Mouse (Mus musculus): Measurements from ENCODE around the gene Sfrp4. TPM values are rescaled to one million over a fixed set of nuclear protein-coding genes. Genes with fewer than 3 reads are reported as not detected.

The Sfrp4 gene
- polyA plus RNA-seq, 1 experiment from 2014 or later, result 6.8 TPM

DNA sequence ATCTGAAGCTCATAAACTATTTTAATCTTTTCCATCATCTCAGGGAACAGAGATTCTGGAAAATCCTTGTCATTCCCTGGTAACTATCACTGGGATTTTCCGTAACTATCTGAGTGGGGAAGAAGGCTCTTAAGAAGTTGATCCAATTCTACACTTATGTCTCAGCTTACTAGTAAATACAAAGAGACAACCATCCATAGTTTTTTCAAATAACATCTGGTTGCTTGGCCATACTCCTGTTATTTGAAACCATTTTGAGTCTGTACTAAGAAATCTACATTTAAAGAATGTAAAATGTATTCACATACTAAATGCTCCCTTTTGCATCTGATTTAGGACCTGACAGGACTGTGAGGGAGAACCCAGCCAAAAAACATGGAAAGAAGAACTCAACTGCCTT is 9.5 kb upstream of the Sfrp4 start:
- no peaks in the 10 kb centered on the region for H3K27me3 ChIP-seq (replicated peaks)
- no peaks in the 10 kb centered on the region for H3K36me3 ChIP-seq
- no peak for ATAC-seq (ENCODE audit: insufficient read depth, low FRiP score, low read depth)
- H3K4me3 ChIP-seq (replicated peaks), result no peak overlapping the region
- no peaks in the 10 kb centered on the region for H3K4me1 ChIP-seq
- H3K9me3 ChIP-seq, result no peaks in the 10 kb centered on the region
- H3K9ac ChIP-seq, result no peak overlapping the region
- H3K4me2 ChIP-seq, result no peak overlapping the region
- 70% methylated on average over 1 of the region's 1 CpGs for WGBS
- no peak overlapping the region for H3K27ac ChIP-seq

DNA sequence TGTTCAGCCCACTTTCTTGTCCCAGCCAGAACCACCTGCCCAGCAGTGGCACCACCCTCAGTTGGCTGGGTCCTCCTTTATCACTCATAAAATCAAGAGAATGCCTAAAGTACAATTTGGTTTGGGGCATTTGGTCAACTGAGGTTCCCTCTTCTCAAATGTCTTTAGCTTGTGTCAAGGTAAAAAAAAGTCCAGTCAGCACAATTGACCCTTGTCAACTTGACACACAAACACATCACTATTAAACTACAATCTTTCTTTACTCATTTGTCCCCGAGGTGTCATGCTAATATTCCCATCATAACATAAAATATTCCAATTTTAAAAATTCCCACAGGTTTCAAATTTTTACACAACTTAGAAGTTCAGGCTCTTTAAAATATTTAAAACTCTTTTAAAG is 8.6 kb upstream of the Sfrp4 start:
- Histone ChIP-seq H3K4me3 (replicated peaks) (no peak overlapping the region), H3K9ac (no peak overlapping the region), H3K27me3 (replicated peaks) (no peaks in the 10 kb centered on the region), H3K4me1 (no peaks in the 10 kb centered on the region), H3K9me3 (no peaks in the 10 kb centered on the region), H3K36me3 (no peaks in the 10 kb centered on the region), H3K27ac (no peak overlapping the region), H3K4me2 (no peak overlapping the region)
- ATAC-seq (ENCODE audit: insufficient read depth, low FRiP score, low read depth), result no peak
- 80% methylated on average over 1 of the region's 1 CpGs for WGBS

DNA sequence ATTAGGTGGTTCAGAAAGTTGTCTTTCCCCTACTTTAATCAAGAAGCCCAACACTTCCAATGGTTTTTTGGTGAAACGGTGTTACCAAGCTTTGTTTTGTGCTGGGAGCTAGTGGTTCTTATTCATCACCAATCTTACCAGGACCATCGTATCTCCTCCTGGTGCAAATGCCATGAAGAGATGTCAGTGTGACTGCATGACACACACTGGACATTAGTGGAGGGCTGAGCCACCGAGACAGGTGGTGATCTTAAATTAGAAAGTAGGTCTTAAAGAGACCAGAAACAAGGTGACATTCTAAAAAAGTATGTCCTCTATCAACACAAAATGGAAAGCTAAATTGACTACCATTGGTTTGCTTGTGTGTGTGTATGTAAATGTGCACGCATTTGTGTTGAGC is 4.8 kb upstream of the Sfrp4 start:
- WGBS, result 87% methylated on average over 4 of the region's 4 CpGs
- no peak for ATAC-seq (ENCODE audit: insufficient read depth, low FRiP score, low read depth)
- no peaks in the 10 kb centered on the region for H3K9me3 ChIP-seq
- peaks cover 2% of the 10 kb centered on the region; the same call in 1 of the 2 replicates for H3K27me3 ChIP-seq (replicated peaks)
- peaks cover 6% of the 10 kb centered on the region for H3K4me1 ChIP-seq
- no peak overlapping the region for H3K27ac ChIP-seq
- no peak overlapping the region for H3K4me2 ChIP-seq
- no peak overlapping the region for H3K9ac ChIP-seq
- H3K4me3 ChIP-seq (replicated peaks), result no peak overlapping the region
- H3K36me3 ChIP-seq, result no peaks in the 10 kb centered on the region

DNA sequence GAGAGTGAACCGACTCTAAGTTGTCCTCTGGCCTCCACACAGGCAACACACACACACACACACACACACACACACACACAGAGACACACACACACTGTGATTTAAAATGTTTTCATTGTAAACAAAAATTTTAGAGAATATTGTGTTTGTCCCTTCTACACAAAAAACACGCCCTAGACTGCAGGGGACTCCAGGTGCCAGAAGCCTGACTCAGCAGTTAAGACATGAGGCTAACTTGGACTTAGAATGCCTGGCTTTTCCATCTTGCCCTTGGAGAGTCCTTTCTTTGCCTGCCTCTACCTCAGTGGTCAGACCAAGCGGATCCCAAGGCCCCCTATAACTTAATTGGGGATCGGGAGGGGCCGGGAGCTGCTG is 4.1 kb upstream of the Sfrp4 start:
- Histone ChIP-seq H3K36me3 (no peaks in the 10 kb centered on the region), H3K4me1 (peaks cover 13% of the 10 kb centered on the region), H3K4me2 (peak overlapping the region; percentile 98), H3K9ac (peak overlapping the region; percentile 69), H3K27me3 (replicated peaks) (peaks cover 10% of the 10 kb centered on the region; the same call in 1 of the 2 replicates), H3K9me3 (no peaks in the 10 kb centered on the region), H3K4me3 (replicated peaks) (peak overlapping the region; percentile 63), H3K27ac (no peak overlapping the region; the same call in 1 of the 2 replicates)
- ATAC-seq (ENCODE audit: insufficient read depth, low FRiP score, low read depth), result peak; percentile 44; the same call in 1 of the 2 replicates
- 14% methylated on average over 5 of the region's 5 CpGs for WGBS

DNA sequence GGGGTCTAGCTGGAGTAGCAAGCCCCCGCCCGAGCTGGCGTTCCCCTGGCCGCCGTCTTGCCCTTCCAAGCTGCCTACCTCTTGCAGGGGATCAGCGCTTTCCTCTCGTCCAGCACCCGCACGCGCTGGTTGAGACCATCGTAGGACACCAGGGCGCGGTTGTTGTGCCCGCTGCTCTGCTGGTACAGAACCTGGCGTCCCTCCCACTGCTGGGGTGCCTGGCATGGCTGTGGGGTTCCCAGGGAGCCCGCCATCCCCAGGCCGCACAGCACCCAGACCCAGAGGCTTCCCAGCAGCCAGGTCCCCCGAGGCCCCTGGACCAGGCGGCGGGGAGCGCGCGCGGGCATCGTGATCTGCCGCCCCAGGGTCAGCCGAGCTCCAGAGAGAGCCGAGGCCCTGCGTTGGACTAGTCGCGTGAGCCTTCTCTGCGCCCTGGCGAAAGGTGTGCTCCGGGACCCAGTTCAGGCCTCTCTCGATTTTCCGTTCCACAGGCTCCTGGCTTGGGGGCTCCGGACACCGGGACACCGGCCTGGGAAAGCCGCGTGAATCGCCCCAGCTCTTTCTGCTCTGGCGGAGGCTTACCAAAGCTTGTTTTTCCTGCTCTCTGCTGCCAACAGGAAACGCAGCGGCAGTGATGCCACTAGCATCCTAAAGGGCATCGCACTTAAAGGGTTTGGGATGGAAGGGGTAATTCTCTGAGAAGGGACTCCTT is 3.5 kb upstream of the Sfrp4 start, which contains the start of gene Epdr1:
TSS of gene Epdr1 (minus strand) at position 712 of the 712 bp plus-strand sequence.
- Histone ChIP-seq H3K27me3 (replicated peaks) (peaks cover 10% of the 10 kb centered on the region; the same call in 1 of the 2 replicates), H3K9me3 (no peaks in the 10 kb centered on the region), H3K4me1 (peaks cover 13% of the 10 kb centered on the region), H3K36me3 (no peaks in the 10 kb centered on the region), H3K4me2 (peak within 1 kb of the TSS; percentile 98), H3K9ac (peak within 1 kb of the TSS; percentile 69), H3K27ac (peak within 1 kb of the TSS; percentile 26; the same call in 1 of the 2 replicates), H3K4me3 (replicated peaks) (peak within 1 kb of the TSS; percentile 63)
- WGBS, result under 1% methylated on average over 46 of the region's 46 CpGs
- ATAC-seq (ENCODE audit: insufficient read depth, low FRiP score, low read depth), result peak; percentile 75

DNA sequence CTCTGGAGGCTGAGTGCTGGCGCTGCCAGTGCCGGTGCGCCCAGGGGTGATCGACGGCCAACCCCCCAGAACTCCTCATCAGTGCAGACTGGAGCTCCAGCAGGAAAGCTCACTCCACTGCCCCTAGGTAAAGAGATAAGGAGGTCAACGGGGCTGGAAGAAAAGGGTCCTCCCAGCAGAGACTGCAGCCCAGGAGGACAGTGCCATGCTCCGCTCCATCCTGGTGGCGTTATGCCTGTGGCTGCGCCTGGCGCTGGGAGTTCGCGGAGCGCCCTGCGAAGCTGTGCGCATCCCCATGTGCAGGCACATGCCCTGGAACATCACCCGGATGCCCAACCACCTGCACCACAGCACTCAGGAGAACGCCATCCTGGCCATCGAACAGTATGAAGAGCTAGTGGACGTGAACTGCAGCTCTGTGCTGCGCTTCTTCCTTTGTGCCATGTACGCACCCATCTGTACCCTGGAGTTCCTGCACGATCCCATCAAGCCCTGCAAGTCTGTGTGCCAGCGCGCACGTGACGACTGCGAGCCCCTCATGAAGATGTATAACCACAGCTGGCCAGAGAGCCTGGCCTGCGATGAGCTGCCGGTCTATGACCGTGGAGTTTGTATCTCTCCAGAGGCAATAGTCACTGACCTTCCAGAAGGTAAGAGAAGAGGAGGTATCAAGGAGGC is 463 bp downstream of the Sfrp4 start:
- H3K36me3 ChIP-seq, result no peaks in the 10 kb centered on the region
- 0 out of 2 replicates have a peak, but pooled peaks have one; percentile 6 for ATAC-seq (ENCODE audit: insufficient read depth, low FRiP score, low read depth)
- WGBS, result 27% methylated on average over 30 of the region's 30 CpGs
- H3K4me2 ChIP-seq, result peak overlapping the region; percentile 92
- peaks cover 13% of the 10 kb centered on the region for H3K4me1 ChIP-seq
- no peaks in the 10 kb centered on the region for H3K9me3 ChIP-seq
- no peak overlapping the region for H3K9ac ChIP-seq
- peaks cover 10% of the 10 kb centered on the region; the same call in 1 of the 2 replicates for H3K27me3 ChIP-seq (replicated peaks)
- no peak overlapping the region for H3K27ac ChIP-seq
- peak overlapping the region; percentile 47 for H3K4me3 ChIP-seq (replicated peaks)

DNA sequence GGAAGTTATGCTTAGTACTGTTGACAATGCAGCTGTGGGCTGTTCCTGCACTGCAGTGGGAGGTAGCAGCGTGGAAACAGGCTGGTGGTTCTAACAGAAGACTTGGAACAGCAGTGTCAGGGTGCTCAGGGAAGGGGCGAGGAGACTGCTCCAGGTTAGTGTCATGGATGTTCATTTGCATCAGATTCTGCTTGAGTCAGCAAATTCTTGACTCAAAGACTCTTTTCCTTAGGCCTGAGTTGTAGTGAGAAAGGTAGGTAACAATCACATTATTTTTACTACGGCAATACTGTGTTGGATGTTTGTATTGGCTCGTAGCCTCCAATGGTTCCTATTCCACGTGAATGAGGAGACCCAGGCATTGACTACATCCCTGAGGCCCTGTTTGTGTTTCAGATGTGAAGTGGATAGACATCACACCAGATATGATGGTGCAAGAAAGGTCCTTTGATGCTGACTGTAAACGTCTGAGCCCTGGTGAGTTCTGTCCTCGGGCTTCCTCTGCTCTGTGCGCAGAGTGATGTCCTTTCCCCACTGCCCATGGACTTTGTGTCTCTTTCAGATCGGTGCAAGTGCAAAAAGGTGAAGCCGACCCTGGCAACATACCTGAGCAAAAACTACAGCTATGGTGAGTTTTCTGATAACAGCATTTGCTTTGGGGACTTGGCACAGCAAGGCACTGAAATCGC is 1.9 kb downstream of the Sfrp4 start:
- Histone ChIP-seq H3K36me3 (no peaks in the 10 kb centered on the region), H3K9me3 (no peaks in the 10 kb centered on the region), H3K27me3 (replicated peaks) (peaks cover 10% of the 10 kb centered on the region; the same call in 1 of the 2 replicates), H3K4me3 (replicated peaks) (no peak overlapping the region), H3K27ac (no peak overlapping the region), H3K4me2 (no peak overlapping the region), H3K9ac (no peak overlapping the region), H3K4me1 (peaks cover 13% of the 10 kb centered on the region)
- WGBS, result 85% methylated on average over 11 of the region's 11 CpGs
- no peak for ATAC-seq (ENCODE audit: insufficient read depth, low FRiP score, low read depth)

DNA sequence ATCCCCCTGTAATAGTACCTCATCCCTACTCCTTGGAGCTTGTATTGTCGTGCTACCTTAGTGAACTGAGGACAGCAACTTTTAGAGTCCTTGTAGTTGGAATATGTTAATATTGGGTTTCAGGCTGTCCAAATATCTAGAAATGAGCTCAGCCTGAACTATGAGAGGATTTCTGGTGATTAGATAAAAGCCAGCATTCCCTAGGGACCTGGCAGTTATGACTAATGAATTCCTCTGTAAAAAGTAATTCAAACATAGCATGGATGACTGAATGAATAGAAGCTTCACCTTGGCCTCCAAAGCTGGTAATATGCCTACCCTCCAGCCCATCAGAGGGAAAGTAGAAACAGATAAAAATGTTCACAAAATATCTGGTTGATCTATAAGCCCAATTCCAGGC is 3.6 kb downstream of the Sfrp4 start:
- no peak overlapping the region for H3K27ac ChIP-seq
- no peak overlapping the region for H3K9ac ChIP-seq
- no peaks in the 10 kb centered on the region for H3K9me3 ChIP-seq
- H3K36me3 ChIP-seq, result no peaks in the 10 kb centered on the region
- WGBS, result 60% methylated on average over 1 of the region's 1 CpGs
- H3K27me3 ChIP-seq (replicated peaks), result peaks cover 10% of the 10 kb centered on the region; the same call in 1 of the 2 replicates
- no peak for ATAC-seq (ENCODE audit: insufficient read depth, low FRiP score, low read depth)
- no peak overlapping the region for H3K4me3 ChIP-seq (replicated peaks)
- no peak overlapping the region for H3K4me2 ChIP-seq
- H3K4me1 ChIP-seq, result peaks cover 13% of the 10 kb centered on the region

DNA sequence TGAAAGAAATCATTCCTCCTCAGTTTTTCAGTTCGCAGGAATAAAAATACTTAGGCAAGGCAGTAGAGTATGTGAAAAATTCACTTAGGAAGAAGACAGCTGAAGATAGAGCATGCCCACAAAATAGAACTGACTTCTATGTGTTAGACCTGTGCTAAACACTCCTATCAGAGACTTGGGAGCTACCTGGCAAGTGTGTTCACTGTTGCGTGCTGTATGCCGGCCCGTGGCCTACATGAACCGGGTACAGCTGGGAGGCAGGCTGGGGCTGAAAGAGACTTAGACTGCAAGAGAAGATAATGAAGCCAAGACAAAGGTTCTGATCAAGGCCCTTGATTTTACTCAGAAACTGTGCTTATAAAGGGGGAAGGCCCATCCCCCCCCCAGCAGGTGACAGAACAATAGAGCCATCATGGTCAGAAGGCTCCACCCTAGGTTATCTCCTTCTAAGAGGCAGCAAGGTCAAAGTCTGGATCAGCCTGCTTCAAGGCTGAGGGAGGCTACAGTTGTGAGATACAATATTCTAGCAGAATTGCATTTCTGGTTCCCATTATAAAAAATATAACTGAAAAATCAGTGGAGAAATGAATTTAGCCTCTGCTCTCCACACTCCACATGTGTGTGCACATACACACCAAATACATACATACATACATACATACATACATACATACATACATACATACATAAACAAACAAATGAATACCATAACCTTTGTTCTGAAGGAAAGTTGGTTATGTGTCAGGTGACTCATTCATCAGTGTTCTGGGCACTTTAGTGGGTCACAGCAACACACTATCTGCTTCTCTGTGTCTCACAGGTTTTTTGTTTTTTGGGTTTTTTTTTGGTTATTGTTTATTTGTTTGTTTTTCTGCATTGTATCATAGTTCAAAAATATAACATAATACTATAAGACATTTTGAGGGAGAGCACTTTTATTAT is 8.1 kb downstream of the Sfrp4 start:
- Histone ChIP-seq H3K4me3 (replicated peaks) (no peak overlapping the region), H3K27me3 (replicated peaks) (no peaks in the 10 kb centered on the region), H3K36me3 (no peaks in the 10 kb centered on the region), H3K27ac (no peak overlapping the region), H3K4me2 (no peak overlapping the region), H3K9ac (no peak overlapping the region), H3K9me3 (no peaks in the 10 kb centered on the region), H3K4me1 (no peaks in the 10 kb centered on the region)
- 86% methylated on average over 5 of the region's 5 CpGs for WGBS
- no peak for ATAC-seq (ENCODE audit: insufficient read depth, low FRiP score, low read depth)

DNA sequence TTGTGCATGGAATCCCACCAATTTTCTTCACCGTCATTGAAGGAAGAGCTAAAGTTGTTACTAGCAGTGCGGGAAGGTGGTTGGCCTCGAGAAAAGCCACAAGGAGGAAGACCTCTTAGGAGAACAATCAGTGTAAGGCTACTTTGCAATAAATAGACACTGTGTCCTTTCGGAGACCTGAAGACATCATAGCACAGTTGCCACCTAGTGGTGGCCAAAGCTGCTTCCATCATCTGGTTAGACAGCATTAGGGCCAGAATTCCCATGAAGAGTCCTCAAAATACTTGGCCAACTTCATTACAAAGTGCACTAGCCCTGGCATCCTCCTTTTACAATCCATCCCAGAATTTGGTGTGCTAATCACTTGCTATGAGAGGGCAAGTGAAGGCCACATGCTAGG is 13.2 kb downstream of the Sfrp4 start:
- no peaks in the 10 kb centered on the region for H3K4me1 ChIP-seq
- H3K4me2 ChIP-seq, result no peak overlapping the region
- H3K27me3 ChIP-seq (replicated peaks), result no peaks in the 10 kb centered on the region
- H3K36me3 ChIP-seq, result no peaks in the 10 kb centered on the region
- H3K4me3 ChIP-seq (replicated peaks), result no peak overlapping the region
- 67% methylated on average over 4 of the region's 4 CpGs for WGBS
- H3K9ac ChIP-seq, result no peak overlapping the region
- no peak for ATAC-seq (ENCODE audit: insufficient read depth, low FRiP score, low read depth)
- H3K9me3 ChIP-seq, result no peaks in the 10 kb centered on the region
- no peak overlapping the region for H3K27ac ChIP-seq

DNA sequence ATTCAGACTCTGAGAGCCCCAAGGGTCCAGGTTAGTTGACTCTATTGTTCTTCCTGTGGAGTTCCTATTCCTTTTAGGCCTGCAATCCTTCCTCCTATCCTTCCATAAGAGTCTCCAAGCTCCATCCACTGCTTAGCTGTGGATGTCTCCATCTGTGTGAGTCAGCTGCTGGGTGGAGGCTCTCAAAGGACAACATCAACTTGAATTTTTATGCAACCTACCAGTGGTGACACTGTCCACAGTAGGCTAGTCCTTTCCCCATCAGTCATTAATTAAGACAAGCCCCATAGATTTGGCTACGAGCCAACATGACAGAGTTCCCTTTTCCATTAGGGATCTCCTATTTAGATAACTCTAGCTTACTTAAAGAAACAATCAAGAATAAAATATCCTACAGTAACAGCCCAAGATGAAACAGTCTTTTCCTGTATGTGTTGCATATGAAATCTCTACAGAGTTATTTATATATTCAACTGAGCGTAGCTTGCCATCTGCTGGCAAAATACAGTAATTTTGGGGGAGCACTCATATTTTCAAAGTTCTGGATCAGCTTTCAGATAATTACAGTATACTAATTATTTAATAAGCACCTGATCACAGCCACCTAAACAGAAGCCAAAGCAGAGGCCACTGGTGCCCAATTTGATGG is 17.4 kb downstream of the Sfrp4 start:
- Histone ChIP-seq H3K27me3 (replicated peaks) (no peaks in the 10 kb centered on the region), H3K9ac (no peak overlapping the region), H3K36me3 (no peaks in the 10 kb centered on the region), H3K27ac (no peak overlapping the region), H3K9me3 (no peaks in the 10 kb centered on the region), H3K4me1 (no peaks in the 10 kb centered on the region), H3K4me2 (no peak overlapping the region), H3K4me3 (replicated peaks) (no peak overlapping the region)
- no peak for ATAC-seq (ENCODE audit: insufficient read depth, low FRiP score, low read depth)
- WGBS, result 64% methylated on average over 2 of the region's 2 CpGs

Data from stomach, embryonic 15.5 days (tissue).